Mouse (Mus musculus) cortical plate, adult 2 months (tissue): ENCODE measurements around the gene Slc2a1.

ENCODE experiments used
- CTCF ChIP-seq: fragments of 200-500 bp; IDR thresholded peaks from 2 replicates; pipeline ENCODE4 v1.5.1; 2011; ENCODE audit warnings: mild to moderate bottlenecking, control low read depth, low read length; ENCODE audit not compliant: insufficient read depth; ENCODE audit errors: extremely low read depth
- POLR2A ChIP-seq: fragments of 200-500 bp; IDR thresholded peaks from 2 replicates; pipeline ENCODE4 v1.6.1; 2011; ENCODE audit warnings: mild to moderate bottlenecking, low read length, control low read depth; ENCODE audit not compliant: insufficient read depth; ENCODE audit errors: extremely low read depth

- TF ChIP-seq CTCF = no peak
- TF ChIP-seq POLR2A = no peak
Observed at GRCm38 (mm10) chr4:119094987-119095386, 13.5 kb upstream of the Slc2a1 start.
